Mouse (Mus musculus) frontal cortex, adult 2 months (tissue): ENCODE measurements around the gene Rbp7. TPM values are rescaled to one million over a fixed set of nuclear protein-coding genes. Genes with fewer than 3 reads are reported as not detected.

Experiments used
- DNase-seq, 2 experiments: peaks; one replicate each; pipeline ENCODE4 v3.0.0; 2022; ENCODE audit warnings: low spot score in 1 of 2; ENCODE audit errors: extremely low spot score in 1 of 2
- polyA plus RNA-seq: library from polyadenylated mRNA; depleted of rRNA; stranded (reverse); fragments of >200 nt; gene quantifications from 2 replicates; pipeline ENCODE4 v1.2.3, GENCODE M21; 2012; rRNA removed

Gene Rbp7
- polyA plus RNA-seq, 1 experiment: 0.82 TPM

DNA sequence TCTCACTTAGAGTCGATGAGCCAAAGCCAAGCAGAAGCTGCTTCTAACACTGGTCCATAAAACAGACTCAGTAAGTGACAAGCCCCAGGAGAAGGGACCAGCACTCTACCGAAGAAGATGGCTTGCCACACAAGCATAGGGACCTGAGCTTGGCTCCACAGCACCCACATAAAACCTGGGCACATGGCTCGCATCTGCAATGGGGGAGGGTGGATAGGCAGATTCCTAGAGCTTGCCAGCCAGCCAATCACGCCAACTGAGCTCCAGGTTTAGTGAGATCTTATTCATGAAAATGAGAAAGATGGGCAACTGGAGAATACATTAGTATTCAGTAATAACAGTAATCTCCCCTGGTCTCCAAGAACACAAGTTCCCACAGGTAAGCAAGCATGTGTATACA is 45.0 kb downstream of the Rbp7 start:
- peak in 1 of 2 experiments; percentile 42 for DNase-seq

DNA sequence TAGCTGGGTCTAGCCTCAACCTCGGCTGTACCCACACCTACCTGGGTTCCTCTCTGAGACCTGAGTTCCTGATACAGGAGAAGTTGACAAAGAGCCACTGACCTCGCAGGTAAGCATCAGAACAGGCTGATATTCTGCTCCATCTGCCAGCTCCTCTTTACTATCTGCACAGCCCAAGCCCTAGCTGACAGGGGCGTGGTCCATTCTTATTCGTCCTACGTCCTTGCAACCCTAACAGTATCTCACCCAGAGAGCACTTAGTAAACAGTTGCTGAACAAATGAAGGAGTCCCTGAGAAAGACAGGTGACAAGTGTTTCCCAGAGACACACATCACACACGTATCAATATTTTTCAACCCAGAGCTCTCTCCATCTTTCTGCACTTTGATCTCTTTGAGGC is 46.4 kb downstream of the Rbp7 start:
- DNase-seq: no peak

DNA sequence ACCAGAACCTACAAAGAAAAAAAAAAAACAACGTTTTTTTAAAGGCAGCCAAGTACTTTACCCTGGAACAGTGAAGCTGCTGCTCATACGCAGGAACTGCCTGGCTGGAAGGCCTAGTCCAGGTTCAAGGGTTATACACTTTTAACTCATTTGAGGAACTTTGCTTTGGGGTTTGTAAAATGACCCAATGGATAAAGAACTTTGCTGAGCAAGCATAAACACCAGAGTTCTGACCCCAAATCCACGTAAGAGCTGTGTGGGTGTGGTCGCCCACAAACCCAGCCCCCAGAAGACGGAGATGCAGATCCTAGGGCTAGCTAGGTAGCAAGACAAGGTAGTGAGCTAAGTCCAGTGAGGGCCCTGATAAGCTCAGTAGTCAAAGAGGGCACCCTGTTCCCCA is 47.3 kb downstream of the Rbp7 start:
- DNase-seq: no peak

DNA sequence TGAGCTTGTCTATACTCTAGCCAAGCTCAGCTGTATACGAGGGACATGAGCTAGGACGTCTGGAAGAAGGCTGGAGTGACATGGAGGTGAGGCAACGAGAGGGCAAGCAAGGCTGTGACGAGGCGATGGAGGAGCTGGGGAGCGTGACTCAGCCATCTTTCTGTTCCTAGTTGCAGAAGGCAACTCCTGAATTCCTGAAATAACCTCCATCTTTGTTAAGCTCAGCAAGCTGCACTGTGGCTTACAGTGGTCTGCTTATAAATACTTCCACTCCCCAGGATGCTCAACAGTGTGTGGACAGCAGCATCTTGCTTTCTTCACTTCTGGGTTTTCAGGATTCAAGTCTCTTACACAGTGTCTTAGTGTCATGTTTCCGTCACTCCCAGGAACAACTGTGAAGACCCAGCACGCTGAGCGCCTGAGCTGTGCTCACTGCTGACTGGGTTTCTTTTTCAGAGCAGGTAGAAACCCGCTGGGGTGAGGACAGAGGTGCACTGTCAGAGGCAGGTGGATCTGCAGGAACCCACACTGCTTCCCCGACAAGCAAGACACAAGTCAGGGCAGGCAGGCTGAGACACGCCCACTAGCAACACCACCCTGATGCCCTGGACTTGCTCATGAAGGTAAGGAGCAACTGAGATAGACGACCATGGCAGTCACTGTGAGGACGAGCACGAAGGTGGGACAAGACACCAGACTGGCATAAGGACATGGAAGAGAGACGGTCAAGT is 48.9 kb downstream of the Rbp7 start:
- no peak for DNase-seq

DNA sequence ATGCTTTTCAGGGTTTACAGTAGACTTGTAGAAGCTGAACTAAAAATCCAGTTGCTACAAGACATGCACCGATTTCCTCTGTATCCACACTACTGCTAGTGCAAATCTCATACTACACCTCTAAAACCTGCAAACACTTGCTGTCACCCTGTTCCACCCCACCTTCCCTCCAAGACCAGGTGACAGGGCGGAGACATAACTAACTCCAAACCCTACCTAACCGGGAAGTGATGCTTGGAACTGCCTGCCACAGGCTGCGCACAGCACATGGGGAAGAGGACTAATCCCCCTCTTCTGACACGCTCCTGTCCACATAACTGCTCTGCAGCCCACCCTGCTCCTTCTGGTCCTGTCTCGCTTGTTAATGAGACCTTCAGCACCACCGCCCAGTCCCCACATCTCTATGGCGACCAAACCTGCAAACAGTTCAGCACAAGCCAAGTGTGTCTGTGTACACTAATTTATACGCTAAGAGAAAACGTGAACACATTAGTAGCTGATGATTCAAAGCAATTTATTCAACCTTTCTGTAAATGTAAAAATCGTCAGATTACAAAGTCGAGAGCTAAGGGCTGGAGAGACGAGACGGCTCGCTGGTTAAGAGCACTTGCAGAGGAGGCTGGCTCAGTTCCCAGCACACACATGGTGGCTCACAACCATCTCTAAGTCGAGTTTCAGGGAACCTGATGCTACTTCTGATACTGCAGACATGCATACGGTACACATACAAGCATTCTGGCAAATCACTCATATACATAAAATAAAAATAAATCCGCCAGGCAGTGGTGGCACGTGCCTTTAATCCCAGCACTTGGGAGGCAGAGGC is 49.9 kb downstream of the Rbp7 start:
- DNase-seq: peak in 1 of 2 experiments; percentile 54

DNA sequence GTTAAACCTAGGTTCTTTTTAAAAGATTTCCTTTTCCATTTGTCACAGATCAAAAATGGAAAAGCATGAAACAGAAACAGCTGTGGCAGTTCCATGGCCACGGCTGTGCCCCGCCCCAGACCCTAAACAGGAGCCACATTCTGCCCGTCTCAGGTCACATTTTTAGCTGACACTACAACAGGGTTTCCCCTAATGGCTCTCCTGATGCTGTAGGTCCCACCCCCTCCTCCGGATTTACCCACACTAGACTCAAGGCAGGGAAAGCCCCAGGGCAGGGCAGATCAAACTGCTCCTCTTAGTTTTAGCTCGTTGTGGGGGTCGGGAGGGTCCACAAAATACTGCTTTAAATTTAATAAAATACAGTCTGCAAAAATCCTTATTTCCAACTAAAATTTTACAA is 51.7 kb downstream of the Rbp7 start:
- no peak for DNase-seq

DNA sequence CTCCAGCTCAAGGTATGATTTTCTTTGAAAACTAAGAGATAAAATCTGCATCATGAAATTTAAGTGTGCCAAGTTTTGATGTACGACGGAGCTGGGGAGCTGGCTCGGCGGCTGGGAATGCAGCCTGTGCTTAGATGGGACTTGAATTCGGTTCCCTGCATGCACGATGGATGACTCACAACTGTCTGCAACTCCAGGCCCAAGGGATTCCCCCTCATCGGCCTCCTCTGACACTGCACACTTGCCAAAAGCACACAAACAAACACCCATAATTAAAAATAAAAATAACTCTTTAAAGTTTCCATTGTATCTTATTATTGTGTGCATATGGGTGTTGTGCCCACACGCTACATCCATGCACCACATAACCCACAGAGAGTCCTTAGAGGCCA is 53.2 kb downstream of the Rbp7 start:
- DNase-seq: no peak

DNA sequence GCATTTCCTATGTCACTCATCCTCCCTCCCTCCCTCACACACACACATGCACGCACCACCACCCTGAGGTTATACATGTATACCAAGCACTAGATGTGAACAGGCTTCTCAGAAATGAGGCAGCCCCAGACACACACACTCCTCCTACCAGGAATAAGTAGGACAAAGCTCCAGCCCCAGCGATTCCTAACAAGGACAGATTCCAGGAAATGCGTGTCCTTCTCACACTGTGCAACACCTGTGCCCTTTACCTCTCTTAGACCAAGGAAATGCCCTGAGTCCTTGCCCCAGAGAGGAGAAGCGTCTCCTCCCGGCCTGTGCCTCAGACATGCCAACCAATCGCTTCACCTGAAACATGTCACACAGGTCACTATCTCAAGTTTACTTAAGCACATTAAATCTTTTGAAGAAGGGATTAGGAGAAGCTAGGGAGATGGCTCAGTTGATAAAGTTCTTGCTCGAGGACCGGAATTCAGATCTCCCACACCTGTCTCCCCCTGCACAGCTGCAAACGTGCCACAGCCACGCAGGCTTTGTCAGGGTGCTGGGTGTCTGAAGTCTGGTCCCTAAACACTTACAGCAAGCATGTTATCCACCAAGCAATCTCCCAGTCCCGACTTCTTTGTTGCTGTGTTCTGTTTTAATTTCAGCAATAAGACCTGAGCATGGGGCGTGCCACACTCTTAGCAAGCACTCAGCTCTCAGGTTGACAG is 53.7 kb downstream of the Rbp7 start:
- DNase-seq: no peak

Other genes with a start within 250 kb of the Rbp7 start
- gene Kif1b, start 147.3 kb downstream of the Rbp7 start, polyA plus RNA-seq: 150 and 188 TPM in 2 replicates
- 95.4 and 101 TPM in 2 replicates for gene Ube4b, start 28.2 kb downstream of the Rbp7 start, polyA plus RNA-seq
- gene Tmem274, start 22.4 kb upstream of the Rbp7 start, polyA plus RNA-seq: not detected in 2 replicates
- gene Nmnat1, start 30.2 kb upstream of the Rbp7 start, polyA plus RNA-seq: 8.1 and 8.4 TPM in 2 replicates
- 16.0 and 16.7 TPM in 2 replicates for gene Lzic, start 30.3 kb upstream of the Rbp7 start, polyA plus RNA-seq
- gene Ctnnbip1, start 63.3 kb upstream of the Rbp7 start, polyA plus RNA-seq: 44.8 TPM in 2 replicates
- gene Clstn1, start 131.5 kb upstream of the Rbp7 start, polyA plus RNA-seq: 310 and 338 TPM in 2 replicates
- gene Pik3cd, start 247.6 kb upstream of the Rbp7 start, polyA plus RNA-seq: 13.5 and 15.2 TPM in 2 replicates